Mouse (Mus musculus): ENCODE measurements around the gene Apln.

The Apln gene

GRCm38 (mm10) chrX:48019359-48019758, 15.3 kb downstream of the Apln start:
- no peak for DNase-seq (ENCODE audit: extremely low read depth, low read depth)

GRCm38 (mm10) chrX:48016906-48017601, 17.6 kb downstream of the Apln start:
- DNase-seq (ENCODE audit: extremely low read depth, low read depth), result no peak

GRCm38 (mm10) chrX:48011656-48012055, 23.0 kb downstream of the Apln start:
- DNase-seq (ENCODE audit: extremely low read depth, low read depth), result no peak

GRCm38 (mm10) chrX:48006062-48006461, 28.6 kb downstream of the Apln start:
- DNase-seq (ENCODE audit: extremely low read depth, low read depth), result no peak

GRCm38 (mm10) chrX:48004786-48005185, 29.9 kb downstream of the Apln start:
- DNase-seq (ENCODE audit: extremely low read depth, low read depth), result no peak

GRCm38 (mm10) chrX:48001151-48001550, 33.5 kb downstream of the Apln start:
- no peak for DNase-seq (ENCODE audit: extremely low read depth, low read depth)

GRCm38 (mm10) chrX:47998412-47998811, 36.2 kb downstream of the Apln start:
- no peak for DNase-seq (ENCODE audit: extremely low read depth, low read depth)

GRCm38 (mm10) chrX:47992606-47993005, 42.0 kb downstream of the Apln start:
- peak; percentile 5 for DNase-seq (ENCODE audit: extremely low read depth, low read depth)

- no peak for DNase-seq (ENCODE audit: extremely low read depth, low read depth)
Observed at GRCm38 (mm10) chrX:47988024-47988423, 46.6 kb downstream of the Apln start.

GRCm38 (mm10) chrX:47985000-47985619, 49.5 kb downstream of the Apln start:
- DNase-seq (ENCODE audit: extremely low read depth, low read depth), result peak; percentile 20

GRCm38 (mm10) chrX:47977078-47977477, 57.6 kb downstream of the Apln start:
- DNase-seq (ENCODE audit: extremely low read depth, low read depth), result no peak

- peak; percentile 71 for DNase-seq (ENCODE audit: extremely low read depth, low read depth)
Observed at GRCm38 (mm10) chrX:47976551-47976950, 58.1 kb downstream of the Apln start.
